Mouse (Mus musculus) kidney, postnatal 0 days (tissue): Measurements from ENCODE around the gene Nf2. TPM values are rescaled to one million over a fixed set of nuclear protein-coding genes. Genes with fewer than 3 reads are reported as not detected.

ENCODE experiments used
- ATAC-seq: fragments of 200-750 bp; cut with Nextera tagmentation; replicated peaks from 2 replicates; pipeline ENCODE4 v1.8.0; 2017; ENCODE audit warnings: low read depth, moderate number of reproducible peaks, moderate TSS enrichment, moderate library complexity; ENCODE audit not compliant: low FRiP score
- DNase-seq: peaks from one replicate; pipeline ENCODE4 v3.0.0-alpha.2; 2016; ENCODE audit warnings: low spot score
- H3K27ac ChIP-seq: fragments of 300-500 bp; sonication (generic); 2 replicates; pipeline ENCODE4 v1.5.1; 2014; ENCODE audit warnings: mild to moderate bottlenecking
- H3K27me3 ChIP-seq: fragments of 300-500 bp; sonication (generic); 2 replicates; pipeline ENCODE4 v1.6.1; 2014; ENCODE audit warnings: low read length, mixed read lengths; ENCODE audit not compliant: insufficient read depth
- H3K36me3 ChIP-seq: fragments of 300-500 bp; sonication (generic); 2 replicates; pipeline ENCODE4 v1.6.1; 2014; ENCODE audit warnings: low read length, mixed read lengths; ENCODE audit not compliant: insufficient read depth
- H3K4me1 ChIP-seq: fragments of 300-500 bp; sonication (generic); replicated peaks from 2 replicates; pipeline ENCODE4 v1.6.1; 2014; ENCODE audit warnings: antibody characterized with exemption, low read length, mixed read lengths; ENCODE audit not compliant: insufficient read depth
- H3K4me2 ChIP-seq: fragments of 300-500 bp; sonication (generic); 2 replicates; pipeline ENCODE4 v1.6.1; 2014; ENCODE audit warnings: mild to moderate bottlenecking, low read length, moderate library complexity, mixed read lengths
- H3K4me3 ChIP-seq: fragments of 300-500 bp; sonication (generic); replicated peaks from 2 replicates; pipeline ENCODE4 v1.5.1; 2014; ENCODE audit warnings: low read depth, low read length
- H3K9ac ChIP-seq: fragments of 300-500 bp; sonication (generic); 2 replicates; pipeline ENCODE4 v1.6.1; 2014; ENCODE audit warnings: low read depth, low read length
- H3K9me3 ChIP-seq: fragments of 300-500 bp; sonication (generic); replicated peaks from 2 replicates; pipeline ENCODE4 v1.6.1; 2016; ENCODE audit warnings: low read length, inconsistent platforms, mixed read lengths
- CTCF ChIP-seq: IDR thresholded peaks from 2 replicates; pipeline ENCODE4 v1.5.1; 2016; ENCODE audit warnings: antibody characterized with exemption, low read depth, mild to moderate bottlenecking, moderate library complexity
- WGBS: fragments of 180-500 bp; shearing (Covaris S2); extraction: QIAGEN DNeasy Blood & Tissue Kit; methylation state at CpG from one replicate; pipeline ENCODE4 v1.1.7; 2014; 5-methylcytosine and 5-hydroxymethylcytosine counted together
- polyA plus RNA-seq: library from polyadenylated mRNA; unstranded; fragments of >200 nt; fragmentation: Nextera tagmentation; extraction: Ambion mirVana; gene quantifications from 2 replicates; pipeline ENCODE4 v1.2.1, GENCODE M21; 2015

Gene Nf2
- polyA plus RNA-seq, 1 experiment from 2014 or later = 33.3 TPM

DNA sequence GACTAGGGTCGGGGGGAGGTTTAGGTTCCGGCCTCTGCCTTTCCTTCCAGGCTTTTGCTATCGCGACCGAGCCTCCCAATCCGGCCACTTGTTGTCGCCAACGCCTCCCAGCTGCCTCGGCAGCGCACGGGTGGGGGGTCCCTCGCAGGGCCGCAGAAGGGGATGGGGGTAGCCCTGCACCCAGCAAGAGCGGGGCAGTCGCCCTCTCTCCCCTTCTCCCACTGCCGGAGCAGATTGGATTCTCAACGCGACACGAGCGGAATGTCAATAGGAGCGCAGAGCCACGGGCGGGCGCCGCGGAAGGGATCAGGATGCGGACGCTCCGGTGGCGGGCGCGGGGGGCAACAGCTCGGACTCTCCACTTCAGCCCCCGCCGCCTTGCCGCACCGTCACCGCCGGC, 103.4 kb downstream of the Nf2 start:
- TF ChIP-seq CTCF = no peak
- Histone ChIP-seq H3K4me2 (peak overlapping the region; percentile 89), H3K9ac (no peak overlapping the region), H3K4me1 (no peaks in the 10 kb centered on the region; the same call in 1 of the 2 replicates), H3K4me3 (peak overlapping the region; percentile 41), H3K9me3 (no peaks in the 10 kb centered on the region), H3K36me3 (no peaks in the 10 kb centered on the region), H3K27ac (no peak overlapping the region), H3K27me3 (peaks cover 60% of the 10 kb centered on the region)
- DNase-seq = no peak
- WGBS = under 1% methylated on average over 38 of the region's 39 CpGs
- ATAC-seq = no peak

DNA sequence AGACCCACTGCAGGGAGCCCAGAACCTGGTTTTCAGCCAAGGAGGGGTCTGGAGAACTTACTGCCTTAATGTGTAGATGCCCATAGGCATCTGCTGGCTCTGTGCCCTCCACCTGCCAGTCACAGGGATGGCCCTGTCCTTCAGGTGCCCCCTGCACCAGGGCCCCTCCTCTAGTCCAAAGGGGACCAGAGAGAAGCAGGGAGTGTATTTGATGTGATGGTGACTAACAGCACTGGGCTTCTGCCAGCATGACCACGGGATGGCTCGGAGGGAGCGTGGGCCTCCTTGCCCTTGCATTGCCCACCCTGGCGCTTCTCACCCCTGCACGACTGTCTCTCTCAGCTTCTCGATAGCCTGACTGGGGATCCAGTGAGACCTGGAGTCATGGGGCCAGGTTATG, 104.6 kb downstream of the Nf2 start:
- Histone ChIP-seq H3K27me3 (peaks cover 56% of the 10 kb centered on the region), H3K4me1 (no peaks in the 10 kb centered on the region; the same call in 1 of the 2 replicates), H3K4me2 (no peak overlapping the region), H3K4me3 (no peak overlapping the region), H3K9me3 (no peaks in the 10 kb centered on the region), H3K9ac (no peak overlapping the region), H3K36me3 (no peaks in the 10 kb centered on the region), H3K27ac (no peak overlapping the region)
- DNase-seq = no peak
- ATAC-seq = no peak
- no peak for TF ChIP-seq CTCF
- 62% methylated on average over 6 of the region's 6 CpGs for WGBS

DNA sequence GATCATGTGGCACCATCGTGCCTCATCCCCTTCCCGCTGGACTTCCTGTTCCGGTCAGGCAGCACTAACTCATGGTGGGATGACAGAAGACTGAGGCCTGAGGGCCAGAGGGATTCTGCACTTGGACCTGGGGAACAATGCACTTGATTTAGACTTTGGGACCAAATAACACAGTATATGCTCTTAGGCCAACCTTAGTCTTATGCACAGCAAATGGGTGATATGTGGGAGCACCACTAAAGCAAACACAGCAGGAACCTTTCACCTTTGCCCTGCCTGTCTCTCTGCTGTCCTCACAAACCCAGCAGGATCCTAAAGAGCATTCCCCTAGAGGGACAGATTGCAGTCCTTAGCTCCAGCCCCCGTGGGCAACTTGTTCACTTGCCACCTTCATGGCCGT, 108.6 kb downstream of the Nf2 start:
- no peak for ATAC-seq
- WGBS = 30% methylated on average over 5 of the region's 5 CpGs
- Histone ChIP-seq H3K9ac (no peak overlapping the region), H3K36me3 (no peaks in the 10 kb centered on the region), H3K4me1 (no peaks in the 10 kb centered on the region), H3K27ac (no peak overlapping the region), H3K4me3 (no peak overlapping the region), H3K4me2 (no peak overlapping the region), H3K9me3 (no peaks in the 10 kb centered on the region), H3K27me3 (peaks cover 19% of the 10 kb centered on the region)
- TF ChIP-seq CTCF = no peak
- no peak for DNase-seq

DNA sequence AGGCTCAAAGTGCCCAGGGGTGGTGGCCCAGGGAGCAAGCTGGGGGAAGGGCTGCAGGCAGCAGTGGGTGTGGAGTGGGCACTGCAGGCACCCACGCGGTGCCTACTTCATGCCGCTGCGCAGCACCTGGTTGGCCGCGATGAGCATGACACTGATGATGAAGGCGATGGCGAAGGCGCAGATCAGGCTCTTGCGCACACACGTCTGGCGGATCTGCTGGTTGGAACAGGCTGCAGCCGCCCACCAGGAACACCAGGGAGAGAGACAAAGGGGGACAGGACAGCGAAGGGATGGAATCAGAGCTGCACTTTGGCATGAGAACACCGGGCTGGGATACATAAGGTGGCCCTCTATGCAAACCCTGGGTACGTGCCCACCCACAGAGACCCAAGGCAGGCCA, 110.6 kb downstream of the Nf2 start:
- H3K4me2 ChIP-seq = no peak overlapping the region
- DNase-seq (no peak), ATAC-seq (0 out of 2 replicates have a peak, but pooled peaks have one; percentile 30)
- H3K4me1 ChIP-seq = no peaks in the 10 kb centered on the region
- no peak overlapping the region for H3K4me3 ChIP-seq
- H3K27me3 ChIP-seq = peaks cover under 1% of the 10 kb centered on the region; the same call in 1 of the 2 replicates
- WGBS = 94% methylated on average over 16 of the region's 16 CpGs
- no peaks in the 10 kb centered on the region for H3K36me3 ChIP-seq
- H3K27ac ChIP-seq = no peak overlapping the region
- H3K9ac ChIP-seq = no peak overlapping the region
- TF ChIP-seq CTCF = no peak
- H3K9me3 ChIP-seq = no peaks in the 10 kb centered on the region

DNA sequence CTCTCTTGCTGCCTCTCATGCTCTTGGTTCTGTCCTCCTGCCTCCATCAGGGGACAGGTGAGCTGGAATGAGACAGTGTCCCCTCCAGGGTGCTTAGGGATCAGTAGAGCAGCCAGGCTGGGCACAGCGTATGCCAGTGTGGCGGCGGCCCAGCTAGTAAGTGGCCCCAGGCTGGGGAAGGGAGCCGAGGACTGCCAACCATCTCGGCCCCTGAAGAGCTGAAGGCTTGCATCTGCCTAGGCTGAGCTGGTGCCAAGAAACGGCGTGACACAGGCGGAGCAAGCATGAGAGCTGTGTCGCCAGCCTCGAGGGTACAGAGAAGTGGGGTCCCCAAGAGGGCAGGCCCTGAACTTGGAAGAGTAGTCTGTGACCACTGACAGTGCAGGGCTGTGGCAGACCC, 111.7 kb downstream of the Nf2 start:
- ATAC-seq = no peak
- no peaks in the 10 kb centered on the region for H3K4me1 ChIP-seq
- no peak for DNase-seq
- no peak overlapping the region for H3K27ac ChIP-seq
- WGBS = 75% methylated on average over 10 of the region's 10 CpGs
- H3K4me2 ChIP-seq = no peak overlapping the region
- no peaks in the 10 kb centered on the region for H3K36me3 ChIP-seq
- H3K9me3 ChIP-seq = no peaks in the 10 kb centered on the region
- no peaks in the 10 kb centered on the region for H3K27me3 ChIP-seq
- no peak overlapping the region for H3K9ac ChIP-seq
- no peak overlapping the region for H3K4me3 ChIP-seq
- no peak for TF ChIP-seq CTCF

DNA sequence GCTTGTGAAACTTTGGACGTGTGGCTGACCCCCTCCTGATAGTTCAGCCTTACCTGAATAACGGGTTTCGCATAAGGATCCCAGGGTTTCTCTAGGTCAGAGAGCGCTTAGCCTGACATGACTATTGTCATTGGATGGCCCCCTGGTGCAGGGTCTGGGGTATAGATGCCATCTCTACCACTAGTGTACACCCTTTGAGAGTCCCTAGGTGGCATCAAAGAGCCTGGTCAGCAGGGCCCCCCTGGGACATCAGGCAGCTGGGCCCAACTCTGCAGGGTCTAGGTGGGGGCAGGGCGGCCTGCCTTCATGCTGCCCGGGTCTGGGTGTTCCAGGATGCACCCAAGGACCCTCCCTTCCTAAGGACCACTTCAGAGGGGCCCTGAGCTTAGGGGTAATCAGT, 113.0 kb downstream of the Nf2 start:
- H3K4me3 ChIP-seq = no peak overlapping the region
- no peak; the same call in 1 of the 2 replicates for TF ChIP-seq CTCF
- H3K36me3 ChIP-seq = no peaks in the 10 kb centered on the region
- no peak overlapping the region for H3K9ac ChIP-seq
- H3K27me3 ChIP-seq = no peaks in the 10 kb centered on the region
- no peak overlapping the region for H3K27ac ChIP-seq
- no peak overlapping the region for H3K4me2 ChIP-seq
- DNase-seq = no peak
- no peaks in the 10 kb centered on the region for H3K9me3 ChIP-seq
- ATAC-seq = no peak
- WGBS = 62% methylated on average over 6 of the region's 6 CpGs
- H3K4me1 ChIP-seq = no peaks in the 10 kb centered on the region

DNA sequence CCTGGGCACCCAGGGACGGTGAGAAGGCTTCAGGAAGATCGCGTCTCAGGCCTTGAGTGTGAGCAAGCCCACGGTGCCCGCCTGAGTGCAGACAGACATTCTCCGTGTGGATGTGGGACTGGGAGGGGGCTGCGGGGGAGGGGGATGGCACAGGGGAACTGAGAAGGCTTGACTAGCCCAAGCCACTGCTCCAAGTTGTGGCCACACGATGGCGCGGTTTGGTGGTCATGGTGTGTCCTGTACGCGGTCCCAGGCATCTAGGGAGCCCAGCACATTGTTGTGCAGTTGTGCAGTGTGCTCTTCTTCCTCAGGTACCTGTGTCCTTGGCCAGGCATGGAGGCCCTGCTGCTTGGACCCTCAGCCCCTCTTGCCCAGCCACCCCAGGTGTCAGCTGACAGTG, 115.2 kb downstream of the Nf2 start:
- no peaks in the 10 kb centered on the region for H3K4me1 ChIP-seq
- no peak overlapping the region for H3K4me3 ChIP-seq
- TF ChIP-seq CTCF = peak; percentile 46; the same call in 1 of the 2 replicates
- no peak for ATAC-seq
- H3K27ac ChIP-seq = no peak overlapping the region
- no peaks in the 10 kb centered on the region for H3K9me3 ChIP-seq
- H3K4me2 ChIP-seq = no peak overlapping the region
- no peaks in the 10 kb centered on the region for H3K27me3 ChIP-seq
- no peaks in the 10 kb centered on the region for H3K36me3 ChIP-seq
- DNase-seq = no peak
- WGBS = 39% methylated on average over 12 of the region's 12 CpGs
- no peak overlapping the region for H3K9ac ChIP-seq
